Comparison of ENCODE assay signal across 20 mouse cellular contexts in genomic region chr2:71281981-71282380, GRCm38 (mm10).
DNase-seq lines count a peak whose midpoint lies in the region; ATAC-seq and TF ChIP-seq lines count a peak whose summit lies in the region.
"Had no signal": no experiment of that assay in that cellular context is flagged by ENCODE, and none has a peak within 500 bp of the region (broad histone marks: within the 10 kb centered on the region; RNA-seq: fewer than 3 reads in every experiment).

No protein-coding gene starts in this region.

- WGBS in embryonic facial prominence, embryonic 12.5 days = 88% methylated on average over 1 of the region's 1 CpGs
- 85% methylated on average over 1 of the region's 1 CpGs for WGBS in embryonic facial prominence, embryonic 10.5 days
- 87% methylated on average over 1 of the region's 1 CpGs for WGBS in hindbrain, embryonic 13.5 days
- 90% methylated on average over 1 of the region's 1 CpGs for WGBS in hindbrain, embryonic 16.5 days
- 76% methylated on average over 1 of the region's 1 CpGs for WGBS in kidney, embryonic 16.5 days
- 85% methylated on average over 1 of the region's 1 CpGs for WGBS in kidney, embryonic 15.5 days

- 0 out of 2 replicates have a peak, but pooled peaks cover 8% of the 10 kb centered on the region for H3K4me1 ChIP-seq in embryonic facial prominence, embryonic 12.5 days
- peaks cover 16% of the 10 kb centered on the region for H3K4me1 ChIP-seq in embryonic facial prominence, embryonic 10.5 days
- peaks cover 20% of the 10 kb centered on the region for H3K4me1 ChIP-seq in hindbrain, embryonic 13.5 days (replicated peaks)
- peaks cover 5% of the 10 kb centered on the region; the same call in 1 of the 2 replicates for H3K4me1 ChIP-seq in hindbrain, embryonic 16.5 days (ENCODE audit: control insufficient read depth, insufficient read depth, low read depth, low read length)
- 0 out of 2 replicates have a peak, but pooled peaks cover 8% of the 10 kb centered on the region for H3K4me1 ChIP-seq in kidney, embryonic 16.5 days (ENCODE audit: insufficient read depth, low read length)
- peaks cover 10% of the 10 kb centered on the region; the same call in 1 of the 2 replicates for H3K4me1 ChIP-seq in kidney, embryonic 15.5 days
- H3K4me1 ChIP-seq in CH12.LX (ENCODE audit: control insufficient read depth in 1 of 2, insufficient read depth in 2 of 2) = no peaks in the 10 kb centered on the region
- H3K4me1 ChIP-seq: heart, embryonic 13.5 days had no signal

- TF ChIP-seq POLR2A in CH12.LX (IDR thresholded peaks at IDR 0.05; ENCODE audit: low read depth, low read length) = no peak

- H3K4me2 ChIP-seq in embryonic facial prominence, embryonic 12.5 days (replicated peaks) = no peak overlapping the region
- H3K4me2 ChIP-seq in hindbrain, embryonic 13.5 days = no peak overlapping the region
- no peak overlapping the region for H3K4me2 ChIP-seq in hindbrain, embryonic 16.5 days (ENCODE audit: low read length)
- H3K4me2 ChIP-seq in kidney, embryonic 16.5 days (replicated peaks; ENCODE audit: low read depth, low read length) = no peak overlapping the region
- no peak overlapping the region for H3K4me2 ChIP-seq in kidney, embryonic 15.5 days
- H3K4me2 ChIP-seq in CH12.LX (ENCODE audit: insufficient read depth, low read depth, poor library complexity, severe bottlenecking) = no peak overlapping the region
- H3K4me2 ChIP-seq: embryonic facial prominence, embryonic 13.5 days; heart, embryonic 13.5 days had no signal

- no peaks in the 10 kb centered on the region for H3K27me3 ChIP-seq in embryonic facial prominence, embryonic 12.5 days
- H3K27me3 ChIP-seq in embryonic facial prominence, embryonic 10.5 days (replicated peaks; ENCODE audit: low read depth, poor library complexity, severe bottlenecking) = no peaks in the 10 kb centered on the region
- H3K27me3 ChIP-seq in hindbrain, embryonic 13.5 days = no peaks in the 10 kb centered on the region
- no peaks in the 10 kb centered on the region for H3K27me3 ChIP-seq in hindbrain, embryonic 16.5 days (replicated peaks; ENCODE audit: control insufficient read depth, insufficient read depth, low read length)
- no peaks in the 10 kb centered on the region for H3K27me3 ChIP-seq in kidney, embryonic 16.5 days (ENCODE audit: insufficient read depth, low read length)
- H3K27me3 ChIP-seq in kidney, embryonic 15.5 days = no peaks in the 10 kb centered on the region
- no peaks in the 10 kb centered on the region for H3K27me3 ChIP-seq in CH12.LX (replicated peaks)
- H3K27me3 ChIP-seq: embryonic facial prominence, embryonic 13.5 days; heart, embryonic 13.5 days had no signal

- peaks cover 19% of the 10 kb centered on the region for H3K36me3 ChIP-seq in embryonic facial prominence, embryonic 12.5 days
- peaks cover 48% of the 10 kb centered on the region for H3K36me3 ChIP-seq in embryonic facial prominence, embryonic 10.5 days (replicated peaks)
- peaks cover 44% of the 10 kb centered on the region for H3K36me3 ChIP-seq in hindbrain, embryonic 13.5 days
- peaks cover 11% of the 10 kb centered on the region for H3K36me3 ChIP-seq in hindbrain, embryonic 16.5 days (ENCODE audit: control insufficient read depth, insufficient read depth, low read length)
- H3K36me3 ChIP-seq in kidney, embryonic 16.5 days (ENCODE audit: insufficient read depth, low read length) = peaks cover 10% of the 10 kb centered on the region
- peaks cover 21% of the 10 kb centered on the region for H3K36me3 ChIP-seq in kidney, embryonic 15.5 days
- H3K36me3 ChIP-seq in CH12.LX (replicated peaks in 1 of 2; ENCODE audit: control insufficient read depth in 1 of 2, insufficient read depth in 1 of 2, low read length in 1 of 2) = peaks cover 53 to 91% of the 10 kb centered on the region in 2 experiments

- TF ChIP-seq CTCF in CH12.LX (conservative IDR thresholded peaks at IDR 0.05 in 1 of 2, IDR thresholded peaks at IDR 0.05 in 1 of 2; ENCODE audit: low read depth in 2 of 2, low read length in 2 of 2) = no peak

- no peak overlapping the region for H3K4me3 ChIP-seq in embryonic facial prominence, embryonic 12.5 days
- no peak overlapping the region for H3K4me3 ChIP-seq in embryonic facial prominence, embryonic 10.5 days
- no peak overlapping the region for H3K4me3 ChIP-seq in hindbrain, embryonic 13.5 days
- no peak overlapping the region for H3K4me3 ChIP-seq in hindbrain, embryonic 16.5 days (ENCODE audit: low read length)
- H3K4me3 ChIP-seq in kidney, embryonic 16.5 days (ENCODE audit: low read length) = no peak overlapping the region
- no peak overlapping the region for H3K4me3 ChIP-seq in kidney, embryonic 15.5 days (replicated peaks)
- H3K4me3 ChIP-seq in CH12.LX (replicated peaks in 1 of 3; ENCODE audit: low read depth in 2 of 3, low read length in 2 of 3, poor library complexity in 1 of 3) = peak overlapping the region in 1 of 3 experiments; percentile 32
- H3K4me3 ChIP-seq: embryonic facial prominence, embryonic 13.5 days; heart, embryonic 13.5 days had no signal

- H3K27ac ChIP-seq in embryonic facial prominence, embryonic 12.5 days = no peak overlapping the region
- H3K27ac ChIP-seq in embryonic facial prominence, embryonic 10.5 days (replicated peaks) = no peak overlapping the region
- H3K27ac ChIP-seq in hindbrain, embryonic 13.5 days = no peak overlapping the region
- H3K27ac ChIP-seq in hindbrain, embryonic 16.5 days (ENCODE audit: low read depth, low read length) = no peak overlapping the region
- no peak overlapping the region for H3K27ac ChIP-seq in kidney, embryonic 16.5 days (ENCODE audit: low read length)
- H3K27ac ChIP-seq in kidney, embryonic 15.5 days = no peak overlapping the region
- 0 out of 2 replicates have a peak overlapping the region, but pooled peaks have one; percentile 11 for H3K27ac ChIP-seq in CH12.LX (ENCODE audit: insufficient read depth, low read depth)
- H3K27ac ChIP-seq: embryonic facial prominence, embryonic 13.5 days; heart, embryonic 13.5 days had no signal

- H3K9me3 ChIP-seq in embryonic facial prominence, embryonic 12.5 days = no peaks in the 10 kb centered on the region
- no peaks in the 10 kb centered on the region for H3K9me3 ChIP-seq in embryonic facial prominence, embryonic 10.5 days
- H3K9me3 ChIP-seq in hindbrain, embryonic 13.5 days = no peaks in the 10 kb centered on the region
- no peaks in the 10 kb centered on the region for H3K9me3 ChIP-seq in hindbrain, embryonic 16.5 days (ENCODE audit: control insufficient read depth, low read length)
- H3K9me3 ChIP-seq in kidney, embryonic 16.5 days (ENCODE audit: low read length) = no peaks in the 10 kb centered on the region
- H3K9me3 ChIP-seq in kidney, embryonic 15.5 days (replicated peaks) = no peaks in the 10 kb centered on the region
- no peaks in the 10 kb centered on the region for H3K9me3 ChIP-seq in CH12.LX (replicated peaks; ENCODE audit: low read length)
- H3K9me3 ChIP-seq: embryonic facial prominence, embryonic 13.5 days; heart, embryonic 13.5 days had no signal

- no peak for DNase-seq in embryonic facial prominence, embryonic 10.5 days (ENCODE audit: low spot score)
- DNase-seq in CH12.LX (ENCODE audit: extremely low read depth) = no peak
- DNase-seq in lung, postnatal 14 days = no peak
- DNase-seq: adrenal gland, postnatal 10 days; B cell, adult 2 months; cerebellum, adult 11 months; cerebellum, adult 8-10 months; cerebellum, postnatal 14 days; embryo, embryonic 11 days; gastrocnemius, postnatal 36 days; heart, postnatal 36 days had no signal

- H3K9ac ChIP-seq in embryonic facial prominence, embryonic 12.5 days = no peak overlapping the region
- no peak overlapping the region for H3K9ac ChIP-seq in hindbrain, embryonic 13.5 days
- no peak overlapping the region for H3K9ac ChIP-seq in hindbrain, embryonic 16.5 days (ENCODE audit: low read depth, low read length)
- no peak overlapping the region for H3K9ac ChIP-seq in kidney, embryonic 16.5 days (replicated peaks; ENCODE audit: low read length)
- no peak overlapping the region for H3K9ac ChIP-seq in kidney, embryonic 15.5 days
- no peak overlapping the region for H3K9ac ChIP-seq in CH12.LX (ENCODE audit: insufficient read depth, low read depth)
- H3K9ac ChIP-seq: embryonic facial prominence, embryonic 13.5 days; heart, embryonic 13.5 days had no signal

- dilution Hi-C loops in CH12.LX (cut with MboI; ENCODE audit: extremely low pct_ligation_motif_present, extremely low pct_unique_long_range_greater_than_20kb, low sequenced_read_pairs) = no loop called here

- TF ChIP-seq RAD21 in CH12.LX (IDR thresholded peaks at IDR 0.05; ENCODE audit: low read depth, low read length) = no peak

- no peak for TF ChIP-seq EP300 in CH12.LX (IDR thresholded peaks at IDR 0.05; ENCODE audit: low read length)

- in situ Hi-C loops in CH12.LX (cut with MboI; ENCODE audit: low pct_ligation_motif_present, low pct_unique_long_range_greater_than_20kb, low sequenced_read_pairs) = loop anchor here (25.0 kb wide), 1 partner anchor 255 kb away; the partner anchor contains the start of genes Dlx1 and Dlx2

- peak; percentile 64 for ATAC-seq in embryonic facial prominence, embryonic 12.5 days (ENCODE audit: insufficient number of reproducible peaks, insufficient read depth, low FRiP score, low TSS enrichment)
- 0 out of 2 replicates have a peak, but pooled peaks have one; percentile 46 for ATAC-seq in hindbrain, embryonic 13.5 days (ENCODE audit: low FRiP score)
- ATAC-seq in hindbrain, embryonic 16.5 days = no peak; the same call in 1 of the 2 replicates
- peak; percentile 27; the same call in 1 of the 2 replicates for ATAC-seq in kidney, embryonic 16.5 days (ENCODE audit: low FRiP score, low TSS enrichment)
- no peak for ATAC-seq in kidney, embryonic 15.5 days (replicated peaks; ENCODE audit: low FRiP score)
- ATAC-seq: CD4-positive, CD25-positive, alpha-beta regulatory T cell, adult 4 months; intestine, embryonic 16.5 days had no signal

- no peaks in the 10 kb centered on the region for H3K79me2 ChIP-seq in CH12.LX (replicated peaks; ENCODE audit: control insufficient read depth, extremely low read depth, insufficient read depth, poor library complexity, severe bottlenecking)

TF ChIP-seq in CH12.LX, 34 proteins besides CTCF, POLR2A, EP300 and RAD21 (continues in another document):
- TF ChIP-seq TCF12 (IDR thresholded peaks at IDR 0.05; ENCODE audit: low read depth, low read length) (no peak), E2F4 (IDR thresholded peaks at IDR 0.05; ENCODE audit: insufficient replicate concordance, low read depth, low read length) (no peak), MYC (IDR thresholded peaks at IDR 0.05; ENCODE audit: low read depth, low read length) (no peak), ELF1 (IDR thresholded peaks at IDR 0.05; ENCODE audit: low read depth, low read length) (no peak), SMC3 (IDR thresholded peaks at IDR 0.05; ENCODE audit: low read depth, low read length) (no peak), ETS1 (conservative IDR thresholded peaks at IDR 0.05; ENCODE audit: low read depth, low read length) (no peak), MEF2A (IDR thresholded peaks at IDR 0.05; ENCODE audit: borderline replicate concordance, low read depth, low read length) (no peak), SIN3A (IDR thresholded peaks at IDR 0.05; ENCODE audit: low read length) (no peak), MAX (IDR thresholded peaks at IDR 0.05; ENCODE audit: low read length) (no peak), MAZ (IDR thresholded peaks at IDR 0.05; ENCODE audit: low read depth, low read length) (no peak), MAFK (IDR thresholded peaks at IDR 0.05; ENCODE audit: insufficient replicate concordance, low read length) (no peak), HCFC1 (IDR thresholded peaks at IDR 0.05; ENCODE audit: low read depth, low read length) (no peak)

Comparison
In these comparisons a context has a peak if more than half of its experiments do, and no peak if none do; other contexts are left out.
1. ATAC-seq: peak in embryonic facial prominence, embryonic 12.5 days (single experiment), hindbrain, embryonic 13.5 days (single experiment) and kidney, embryonic 16.5 days (single experiment); none in hindbrain, embryonic 16.5 days (single experiment) and kidney, embryonic 15.5 days (single experiment).